Mouse (Mus musculus) left cerebral cortex, adult 9 months (tissue): ENCODE measurements at regions not wholly inside any gene's neighbourhood (a gene's known extent, or its start where the extent isn't known, plus 50 kb on each side); places are given as distances from the start of the nearest gene placed in this dataset.

Experiments
- DNase-seq, 2 experiments: peaks; one replicate each; pipeline ENCODE4 v3.0.0; 2022; ENCODE audit warnings: low spot score in 2 of 2

GRCm38 (mm10) chr1:90454263-90454662 lies 148.5 kb upstream of the Cops8 start:
- DNase-seq, result no peak

- no peak for DNase-seq
Observed at GRCm38 (mm10) chr1:90457396-90457795, 145.4 kb upstream of the Cops8 start.

- DNase-seq, result no peak
Observed at GRCm38 (mm10) chr1:90458176-90458575, 144.6 kb upstream of the Cops8 start.

- peak; percentile 43 to 52 for DNase-seq
Observed at GRCm38 (mm10) chr1:90461699-90462098, 141.1 kb upstream of the Cops8 start.

GRCm38 (mm10) chr1:90463302-90463701 lies 139.5 kb upstream of the Cops8 start:
- no peak for DNase-seq

- DNase-seq, result no peak
Observed at GRCm38 (mm10) chr1:90467646-90468045, 135.1 kb upstream of the Cops8 start.

- DNase-seq, result no peak
Observed at GRCm38 (mm10) chr1:90470996-90471395, 131.8 kb upstream of the Cops8 start.

GRCm38 (mm10) chr1:90471806-90472205 lies 131.0 kb upstream of the Cops8 start:
- no peak for DNase-seq

- DNase-seq, result no peak
Observed at GRCm38 (mm10) chr1:90475060-90475813, 127.5 kb upstream of the Cops8 start.

GRCm38 (mm10) chr1:90476556-90477243 lies 126.1 kb upstream of the Cops8 start:
- no peak for DNase-seq

- DNase-seq, result no peak
Observed at GRCm38 (mm10) chr1:90478839-90479238, 123.9 kb upstream of the Cops8 start.

GRCm38 (mm10) chr1:90481247-90481646 lies 121.5 kb upstream of the Cops8 start:
- no peak for DNase-seq

- no peak for DNase-seq
Observed at GRCm38 (mm10) chr1:90481708-90482107, 121.1 kb upstream of the Cops8 start.

GRCm38 (mm10) chr1:90486349-90486839 lies 116.4 kb upstream of the Cops8 start:
- no peak for DNase-seq

- DNase-seq, result peak in 1 of 2 experiments; percentile 22
Observed at GRCm38 (mm10) chr1:90487886-90488285, 114.9 kb upstream of the Cops8 start.

GRCm38 (mm10) chr1:90488991-90489390 lies 113.8 kb upstream of the Cops8 start:
- peak; percentile 19 to 31 for DNase-seq

GRCm38 (mm10) chr1:90490335-90490734 lies 112.4 kb upstream of the Cops8 start:
- no peak for DNase-seq

GRCm38 (mm10) chr1:90493481-90493880 lies 109.3 kb upstream of the Cops8 start:
- DNase-seq, result no peak

- no peak for DNase-seq
Observed at GRCm38 (mm10) chr1:90495174-90495573, 107.6 kb upstream of the Cops8 start.

- DNase-seq, result no peak
Observed at GRCm38 (mm10) chr1:90497568-90497967, 105.2 kb upstream of the Cops8 start.

- no peak for DNase-seq
Observed at GRCm38 (mm10) chr1:90501373-90501772, 101.4 kb upstream of the Cops8 start.

GRCm38 (mm10) chr1:90502371-90502770 lies 100.4 kb upstream of the Cops8 start:
- DNase-seq, result no peak
